Mouse (Mus musculus): ENCODE results near the gene Zmiz1.

The Zmiz1 gene

DNA sequence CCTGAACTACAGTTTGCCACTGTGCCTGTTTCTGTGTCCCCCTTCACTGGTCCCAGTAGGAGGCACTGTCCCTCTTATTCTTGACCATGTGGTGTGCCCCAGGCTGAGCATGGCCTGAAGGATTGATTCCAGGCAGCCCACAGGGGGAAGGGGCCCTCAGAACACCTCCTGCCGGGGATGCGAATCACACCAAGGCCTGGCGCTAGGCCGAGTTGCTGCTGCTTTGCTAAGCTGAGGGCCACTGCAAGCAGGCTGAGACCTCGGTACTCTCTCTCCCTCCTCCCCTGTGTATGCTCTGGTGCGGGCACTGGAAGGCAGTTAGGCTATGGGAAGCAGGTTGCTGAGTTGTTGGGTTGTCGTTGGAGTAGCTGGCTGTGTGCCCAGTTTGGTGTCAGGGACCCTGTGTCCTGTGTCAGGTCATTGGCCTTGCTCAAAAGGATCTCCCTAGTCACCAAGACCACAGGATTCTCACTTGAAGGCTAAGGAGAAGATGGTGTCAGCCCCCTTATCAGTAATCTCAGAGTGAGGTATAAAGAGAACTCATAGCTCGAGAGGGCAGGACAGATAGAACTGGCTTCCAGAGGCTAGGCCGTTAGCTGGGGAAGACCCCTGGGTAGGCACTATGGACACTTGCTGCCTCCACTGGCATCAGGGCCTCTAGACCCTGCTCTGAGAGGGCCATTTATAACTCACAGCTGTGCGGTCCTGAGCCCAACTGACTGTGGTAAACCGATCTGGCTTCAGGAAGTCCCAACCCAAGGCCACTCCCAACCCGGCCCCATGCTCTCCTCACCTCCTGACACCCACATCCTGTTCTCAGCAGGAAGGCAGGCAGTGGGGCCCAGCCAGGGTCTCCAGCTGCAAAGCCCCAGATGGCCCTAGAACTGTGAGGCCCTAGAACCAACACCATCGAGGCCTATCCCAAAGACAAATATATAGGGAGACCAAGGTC lies 57.9 kb downstream of the Zmiz1 start:
- peak; percentile 90 for DNase-seq

- peak; percentile 32 for DNase-seq
Observed at GRCm38 (mm10) chr14:25518645-25519044, 59.7 kb downstream of the Zmiz1 start.

DNA sequence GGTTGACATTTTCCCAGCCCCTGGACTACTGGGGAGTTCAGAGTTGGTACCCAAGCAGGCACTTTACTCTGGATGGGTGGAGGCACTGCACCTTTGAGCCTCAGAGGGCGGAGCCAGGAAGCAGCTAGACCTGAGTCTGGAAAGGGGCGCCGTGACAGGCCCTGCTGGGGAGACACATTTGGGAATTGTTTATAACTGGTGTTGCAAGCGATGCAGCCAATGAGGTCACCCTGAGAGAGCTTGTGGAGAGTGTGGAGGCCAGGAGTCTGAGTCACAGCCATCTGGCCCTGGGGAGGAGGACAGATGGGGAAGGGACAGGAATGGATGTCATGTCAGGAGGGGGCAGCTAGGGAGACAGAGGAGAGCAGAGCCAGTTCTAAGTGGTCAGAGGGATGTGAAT lies 60.7 kb downstream of the Zmiz1 start:
- DNase-seq = peak; percentile 56

DNA sequence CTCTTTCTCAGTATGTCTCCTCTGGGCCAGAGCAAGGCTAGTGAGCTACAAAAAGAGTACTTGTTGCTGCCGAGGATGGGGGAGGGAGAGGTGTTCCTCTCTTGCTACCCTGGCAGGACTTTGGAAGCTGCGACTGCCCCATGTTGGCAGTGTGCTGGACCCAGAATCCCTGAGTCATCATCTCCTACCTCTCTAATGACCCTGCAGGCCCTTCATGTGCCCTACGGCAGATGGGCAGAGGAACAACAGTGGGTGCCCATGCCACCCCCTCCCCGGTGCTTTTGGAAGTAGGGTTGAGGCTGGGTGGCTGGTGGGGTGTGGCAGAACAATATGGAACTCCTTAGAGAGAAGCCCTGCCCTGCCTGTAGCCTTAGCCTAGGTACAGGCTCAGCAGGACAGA lies 61.6 kb downstream of the Zmiz1 start:
- peak; percentile 21 for DNase-seq

DNA sequence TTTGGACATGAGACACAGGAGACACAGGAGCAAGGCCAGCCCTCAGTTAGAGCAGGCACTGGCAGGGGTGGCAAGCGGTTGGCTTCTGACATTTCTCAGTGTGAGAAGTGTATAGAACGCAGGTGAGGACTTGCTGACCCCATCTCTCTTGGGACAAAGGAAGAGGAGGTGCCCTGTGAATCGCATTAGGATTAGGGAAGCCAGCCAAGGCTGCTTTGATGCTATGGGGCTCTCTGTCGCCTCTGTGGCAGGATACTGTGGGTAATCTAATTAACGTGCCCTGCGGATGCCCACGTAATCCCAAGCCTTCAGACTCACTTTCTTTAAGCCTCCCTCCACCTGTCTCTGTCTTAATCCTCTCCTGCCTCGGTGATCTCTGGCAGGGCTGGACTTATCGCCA lies 62.0 kb downstream of the Zmiz1 start:
- peak; percentile 19 for DNase-seq

- no peak for DNase-seq
Observed at GRCm38 (mm10) chr14:25521500-25521899, 62.5 kb downstream of the Zmiz1 start.

DNA sequence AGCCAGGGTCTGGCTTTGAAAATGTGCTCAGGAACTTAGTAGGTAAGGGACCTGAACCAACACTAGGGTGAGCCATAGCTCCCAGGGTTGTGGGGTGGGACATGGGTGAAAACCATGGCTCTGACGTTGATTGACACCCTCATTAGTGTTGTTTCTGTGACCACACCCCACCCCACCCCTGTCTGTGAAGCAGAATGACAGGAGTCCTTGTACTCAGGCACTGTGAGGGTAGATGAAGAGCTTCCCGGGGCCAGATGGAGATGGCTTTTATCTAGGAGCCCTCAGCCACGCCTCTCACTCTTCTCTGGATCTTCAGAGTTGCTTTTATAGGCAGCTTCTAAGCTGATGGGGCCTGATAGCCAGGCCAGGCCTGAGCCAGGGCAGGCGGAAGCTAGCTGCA lies 63.4 kb downstream of the Zmiz1 start:
- peak; percentile 30 for DNase-seq

- no peak for DNase-seq
Observed at GRCm38 (mm10) chr14:25523230-25524110, 64.5 kb downstream of the Zmiz1 start.

DNA sequence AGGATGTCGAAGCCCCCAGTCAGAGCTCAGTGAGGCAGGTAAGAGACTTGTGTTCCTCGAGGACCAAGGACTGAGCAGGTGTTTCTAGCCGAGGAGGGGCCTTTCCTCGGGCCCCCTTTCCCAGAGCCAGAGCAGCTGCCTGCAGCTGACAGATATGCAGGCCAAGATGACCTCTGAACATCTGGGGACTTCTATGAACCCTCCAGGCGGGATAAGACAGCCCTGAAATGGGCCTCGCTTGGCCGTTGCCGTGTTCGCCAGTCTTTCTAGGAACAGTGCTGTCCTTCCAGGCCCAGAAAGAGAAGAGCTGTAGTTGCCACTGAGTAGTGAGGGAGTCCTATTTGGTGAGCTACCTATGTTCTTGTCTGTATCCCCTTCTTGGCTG lies 65.1 kb downstream of the Zmiz1 start:
- DNase-seq = no peak

DNA sequence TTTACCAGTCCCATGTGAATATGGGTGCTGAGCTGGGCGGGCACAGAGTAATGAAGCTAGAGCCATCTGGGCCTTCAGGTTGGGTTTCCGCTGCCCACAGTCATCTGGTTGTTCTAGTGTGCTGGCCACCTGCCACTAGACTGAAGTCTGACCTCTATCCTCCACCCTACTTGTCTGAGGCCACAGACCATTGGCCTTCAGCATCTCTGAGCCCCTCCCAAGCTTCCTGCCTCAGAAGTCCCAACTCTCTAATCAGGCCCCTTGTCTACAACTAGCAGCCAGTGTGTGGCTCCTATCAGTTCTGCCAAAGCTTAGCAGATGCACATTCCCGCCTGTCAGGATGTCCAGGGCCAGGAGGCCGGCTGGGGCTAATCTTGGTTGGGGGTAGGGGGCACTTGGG lies 65.9 kb downstream of the Zmiz1 start:
- DNase-seq = no peak

DNA sequence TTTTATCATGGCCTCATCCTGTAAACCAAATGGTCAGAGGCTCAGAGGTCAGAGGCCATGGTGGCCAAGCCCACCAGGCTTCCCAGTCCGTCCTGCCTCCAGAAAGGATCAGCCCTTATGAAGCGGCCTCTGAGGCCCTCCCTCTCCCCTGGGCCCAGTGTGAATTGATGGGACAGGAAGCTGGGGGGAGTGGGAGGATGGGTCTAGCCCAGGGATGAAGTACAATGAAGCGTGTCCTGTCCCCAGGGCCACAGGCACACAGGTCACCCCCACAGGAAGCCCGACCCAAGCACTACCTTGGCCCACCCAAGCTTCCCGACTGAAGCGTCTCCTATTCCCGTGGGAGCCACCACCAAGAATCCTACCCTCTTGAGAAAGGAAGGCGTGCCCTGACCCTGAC lies 66.7 kb downstream of the Zmiz1 start:
- no peak for DNase-seq

GRCm38 (mm10) chr14:25526872-25527271 lies 67.9 kb downstream of the Zmiz1 start:
- no peak for DNase-seq

DNA sequence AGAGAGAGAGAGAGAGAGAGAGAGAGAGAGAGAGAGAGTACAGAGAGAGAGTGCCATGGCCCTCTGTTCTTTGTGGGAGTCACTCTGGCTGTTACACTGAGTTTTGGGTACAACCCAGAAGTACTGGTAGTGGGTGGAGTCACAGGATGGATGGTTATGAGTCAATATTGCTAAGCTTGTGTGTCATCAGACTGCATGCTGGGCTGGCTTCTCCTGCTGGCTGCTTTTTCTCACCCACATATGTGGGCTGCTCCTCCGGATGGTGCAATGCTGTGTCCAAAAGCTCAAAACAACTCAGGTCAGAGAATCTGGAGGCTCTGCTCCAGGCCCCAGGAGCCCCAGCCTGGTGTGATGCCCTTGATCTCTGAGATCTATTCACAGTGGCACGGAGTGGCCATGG lies 68.3 kb downstream of the Zmiz1 start:
- DNase-seq = no peak

DNA sequence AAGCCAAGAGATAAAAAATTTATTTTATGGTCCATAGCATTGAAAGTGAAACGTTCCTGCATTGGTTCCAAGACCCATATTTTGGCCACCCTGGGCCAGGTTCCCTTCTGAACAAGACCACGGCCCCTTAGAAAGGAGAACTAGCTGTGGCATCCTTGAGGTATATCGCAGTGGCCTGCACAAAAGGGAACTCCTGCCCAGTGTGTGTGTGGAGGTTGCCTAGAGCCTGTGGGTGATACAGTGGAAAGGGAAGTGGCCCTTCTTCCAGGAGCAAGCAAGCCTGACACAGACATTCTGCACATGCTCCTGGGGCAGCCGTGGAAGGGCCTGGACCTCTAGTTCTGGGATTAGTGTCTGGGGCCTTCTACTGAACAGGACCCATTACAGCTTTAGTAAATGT lies 71.4 kb downstream of the Zmiz1 start:
- DNase-seq = no peak

DNA sequence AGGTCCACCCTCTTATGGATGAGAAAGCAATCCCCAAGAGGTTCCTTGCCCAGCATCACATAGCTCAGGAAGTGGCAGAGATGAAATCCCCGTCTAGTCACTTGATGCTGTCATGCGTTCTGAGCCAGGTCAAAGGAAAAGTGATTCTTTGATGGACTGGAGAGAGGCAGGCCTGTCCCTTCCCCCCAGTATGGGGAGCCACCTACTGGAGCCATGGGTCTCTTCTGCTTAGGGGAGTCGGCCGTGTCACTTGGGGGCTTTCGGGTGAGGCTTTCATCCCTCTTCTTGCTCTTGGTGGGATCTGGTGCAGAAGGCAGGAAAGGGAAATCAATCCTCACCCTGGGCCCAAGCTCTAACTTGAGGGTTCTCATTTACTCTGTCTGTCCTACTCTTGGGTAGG lies 71.8 kb downstream of the Zmiz1 start:
- no peak for DNase-seq

- DNase-seq = no peak
Observed at GRCm38 (mm10) chr14:25533010-25533409, 74.0 kb downstream of the Zmiz1 start.

DNA sequence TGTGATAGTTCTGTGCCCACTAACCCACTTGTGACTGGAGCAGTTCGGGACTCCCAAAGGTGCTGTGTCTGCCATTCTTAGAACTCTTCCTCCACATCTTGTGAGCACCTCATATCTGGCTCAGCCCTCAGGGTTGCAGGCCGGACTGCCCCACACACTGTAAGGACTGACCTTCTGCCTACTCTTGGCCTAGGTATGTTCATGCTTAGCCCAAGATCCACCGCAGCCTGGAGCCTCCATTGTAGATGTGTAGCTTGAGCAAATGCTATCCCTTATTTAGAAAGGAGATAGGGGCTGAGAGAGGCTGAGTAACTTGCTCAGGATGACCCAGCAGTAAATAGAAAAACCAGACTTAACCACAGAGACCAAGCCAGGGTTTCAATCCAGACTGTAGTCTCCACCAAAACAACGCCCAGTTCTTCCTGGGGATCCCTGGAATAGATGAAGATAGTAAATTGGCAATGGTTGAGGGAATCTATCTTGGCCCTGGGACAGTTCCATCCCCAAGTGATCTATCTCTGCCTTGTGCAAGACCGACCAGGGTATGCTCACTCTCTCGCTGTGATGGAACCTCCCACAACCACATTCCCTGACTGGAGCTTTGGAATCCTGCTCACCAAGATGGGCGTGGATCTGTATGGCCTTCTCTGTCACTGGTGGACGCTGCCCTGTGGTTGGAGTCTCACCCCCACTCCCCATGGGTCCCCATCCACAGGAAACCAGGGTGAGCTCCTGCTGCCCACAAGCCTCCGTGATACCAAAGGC lies 74.8 kb downstream of the Zmiz1 start:
- DNase-seq = no peak

DNA sequence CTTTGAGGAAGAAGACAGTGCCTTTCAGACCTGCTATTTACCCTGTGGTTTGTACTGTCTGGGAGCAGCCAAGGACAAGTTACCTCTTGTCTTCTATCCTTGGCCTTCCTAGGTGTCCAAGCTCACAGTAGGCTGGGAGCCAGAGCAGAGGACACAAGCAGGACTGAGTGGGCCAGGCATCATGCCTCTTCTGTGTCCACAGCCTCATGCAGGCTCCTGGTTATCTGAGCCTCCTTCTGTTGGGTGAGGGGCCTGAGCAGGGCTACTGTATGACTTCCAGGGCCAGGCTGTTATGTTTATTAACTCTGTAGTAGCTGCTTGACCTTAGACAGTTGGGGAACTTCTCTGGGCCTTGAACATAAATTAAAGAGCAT lies 75.4 kb downstream of the Zmiz1 start:
- DNase-seq = no peak

- no peak for DNase-seq
Observed at GRCm38 (mm10) chr14:25534918-25535582, 76.1 kb downstream of the Zmiz1 start.

GRCm38 (mm10) chr14:25535583-25535943 lies 76.6 kb downstream of the Zmiz1 start:
- no peak for DNase-seq

DNA sequence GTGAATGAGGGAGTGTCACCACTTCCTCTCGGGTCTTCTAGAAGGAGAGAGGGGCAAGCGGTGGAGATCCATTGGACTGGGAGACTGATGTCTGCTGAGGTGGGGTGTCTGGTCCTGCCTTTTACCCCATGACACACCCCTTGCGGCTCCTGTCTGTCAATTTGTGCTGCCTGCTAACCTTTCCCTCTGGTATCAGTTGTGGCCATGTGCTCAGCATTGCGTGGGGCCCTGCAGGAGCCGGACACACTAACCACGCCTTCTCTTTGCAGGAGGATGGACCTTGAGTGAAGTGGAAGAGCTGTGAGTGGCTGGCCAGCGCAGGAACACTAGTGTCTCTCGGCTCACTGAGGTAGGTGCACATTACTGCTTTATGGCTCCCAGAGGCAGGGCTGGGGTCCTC lies 77.5 kb downstream of the Zmiz1 start:
- DNase-seq = no peak

- DNase-seq = no peak
Observed at GRCm38 (mm10) chr14:25537351-25537750, 78.4 kb downstream of the Zmiz1 start.

DNA sequence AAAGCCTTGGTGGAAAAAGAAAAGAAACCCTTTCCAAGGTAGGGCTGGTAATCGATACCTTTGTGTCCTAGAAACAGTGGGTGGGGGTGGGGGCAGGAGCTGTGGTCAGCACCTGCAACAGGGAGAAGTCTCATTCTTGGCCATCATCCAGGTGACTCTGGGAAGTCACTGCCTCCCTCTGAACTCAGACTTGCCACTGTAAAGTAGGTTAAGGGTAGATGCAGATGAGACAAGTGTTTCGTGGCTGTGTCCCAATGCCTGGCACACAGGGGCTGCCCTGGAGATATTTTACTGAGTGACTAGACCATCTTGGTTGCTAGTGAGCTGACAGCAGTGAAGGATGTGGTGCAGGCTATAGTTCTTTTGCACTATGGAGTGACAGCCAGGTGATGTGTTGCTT lies 79.5 kb downstream of the Zmiz1 start:
- no peak for DNase-seq

Measured in thymus, postnatal 25 days (tissue).